Mouse (Mus musculus) neutrophil, adult 65 days (primary cell): ENCODE measurements around the gene Gm21954. TPM values are rescaled to one million over a fixed set of nuclear protein-coding genes. Genes with fewer than 3 reads are reported as not detected.

ENCODE experiments used
- total RNA-seq: library from RNA; stranded (reverse); gene quantifications from 2 replicates; pipeline ENCODE4 v1.2.4, GENCODE M21; 2023

The Gm21954 gene
- not detected in 2 replicates for total RNA-seq

GRCm38 (mm10) chr3:55472110-55472509 lies at the start of gene Gm21954:
TSS of gene Gm21954 (minus strand) at chr3:55472210.

Other genes starting within 250 kb of the Gm21954 start
- gene Dclk1, start 229.8 kb downstream of the Gm21954 start, total RNA-seq: not detected in 2 replicates